Mouse (Mus musculus): Measurements from ENCODE around the gene Pde6h. TPM values are rescaled to one million over a fixed set of nuclear protein-coding genes. Genes with fewer than 3 reads are reported as not detected.

Gene Pde6h
- polyA plus RNA-seq, 1 experiment from 2014 or later = 0.05 TPM

- H3K9me3 ChIP-seq (ENCODE audit: control insufficient read depth, low read length) = no peaks in the 10 kb centered on the region
- H3K36me3 ChIP-seq (ENCODE audit: control insufficient read depth, insufficient read depth, low read length) = no peaks in the 10 kb centered on the region
- H3K4me2 ChIP-seq (ENCODE audit: low read length) = no peak overlapping the region
- no peak overlapping the region for H3K9ac ChIP-seq (ENCODE audit: low read depth, low read length)
- no peak overlapping the region for H3K4me3 ChIP-seq (ENCODE audit: low read length)
- H3K4me1 ChIP-seq (ENCODE audit: control insufficient read depth, insufficient read depth, low read depth, low read length) = no peaks in the 10 kb centered on the region
- H3K27me3 ChIP-seq (replicated peaks; ENCODE audit: control insufficient read depth, insufficient read depth, low read length) = no peaks in the 10 kb centered on the region
- no peak overlapping the region for H3K27ac ChIP-seq (ENCODE audit: low read depth, low read length)
- peak; percentile 53; the same call in 1 of the 2 replicates for ATAC-seq
- WGBS = 57% methylated on average over 3 of the region's 3 CpGs
These were observed 11.6 kb downstream of the Pde6h start for GRCm38 (mm10) chr6:136935233-136935632.

DNA sequence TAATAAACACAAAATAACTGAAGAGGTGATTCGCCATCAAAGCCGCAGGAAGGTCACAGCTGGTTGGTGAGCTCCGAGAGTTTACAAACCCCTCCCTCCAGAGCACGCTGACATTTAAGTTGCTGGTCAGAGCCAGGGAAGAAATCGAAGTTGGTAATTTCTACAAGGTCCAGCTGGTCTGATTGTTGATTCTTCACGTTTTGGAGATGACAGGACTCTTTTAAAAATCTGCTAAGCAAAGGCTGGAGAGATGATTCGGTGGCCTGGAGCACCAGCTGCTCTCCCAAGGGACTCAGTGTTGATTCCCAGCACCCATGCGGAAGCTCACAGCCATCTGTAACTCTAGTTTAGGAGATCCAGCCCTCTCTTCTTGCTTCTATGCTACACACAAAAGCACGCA lies 12.7 kb downstream of the Pde6h start:
- H3K36me3 ChIP-seq (ENCODE audit: control insufficient read depth, insufficient read depth, low read length) = no peaks in the 10 kb centered on the region
- H3K9me3 ChIP-seq (ENCODE audit: control insufficient read depth, low read length) = no peaks in the 10 kb centered on the region
- H3K4me2 ChIP-seq (ENCODE audit: low read length) = no peak overlapping the region
- no peaks in the 10 kb centered on the region for H3K4me1 ChIP-seq (ENCODE audit: control insufficient read depth, insufficient read depth, low read depth, low read length)
- H3K4me3 ChIP-seq (ENCODE audit: low read length) = no peak overlapping the region
- H3K27me3 ChIP-seq (replicated peaks; ENCODE audit: control insufficient read depth, insufficient read depth, low read length) = no peaks in the 10 kb centered on the region
- WGBS = 88% methylated on average over 9 of the region's 9 CpGs
- H3K9ac ChIP-seq (ENCODE audit: low read depth, low read length) = no peak overlapping the region
- H3K27ac ChIP-seq (ENCODE audit: low read depth, low read length) = no peak overlapping the region
- ATAC-seq = no peak

- no peaks in the 10 kb centered on the region for H3K36me3 ChIP-seq (ENCODE audit: control insufficient read depth, insufficient read depth, low read length)
- H3K9ac ChIP-seq (ENCODE audit: low read depth, low read length) = no peak overlapping the region
- no peak overlapping the region for H3K4me3 ChIP-seq (ENCODE audit: low read length)
- H3K4me2 ChIP-seq (ENCODE audit: low read length) = no peak overlapping the region
- no peaks in the 10 kb centered on the region for H3K27me3 ChIP-seq (replicated peaks; ENCODE audit: control insufficient read depth, insufficient read depth, low read length)
- no peaks in the 10 kb centered on the region for H3K9me3 ChIP-seq (ENCODE audit: control insufficient read depth, low read length)
- no peak for ATAC-seq
- 87% methylated on average over 3 of the region's 3 CpGs for WGBS
- no peaks in the 10 kb centered on the region for H3K4me1 ChIP-seq (ENCODE audit: control insufficient read depth, insufficient read depth, low read depth, low read length)
- no peak overlapping the region for H3K27ac ChIP-seq (ENCODE audit: low read depth, low read length)
These were observed 13.5 kb downstream of the Pde6h start for GRCm38 (mm10) chr6:136937117-136937516.

DNA sequence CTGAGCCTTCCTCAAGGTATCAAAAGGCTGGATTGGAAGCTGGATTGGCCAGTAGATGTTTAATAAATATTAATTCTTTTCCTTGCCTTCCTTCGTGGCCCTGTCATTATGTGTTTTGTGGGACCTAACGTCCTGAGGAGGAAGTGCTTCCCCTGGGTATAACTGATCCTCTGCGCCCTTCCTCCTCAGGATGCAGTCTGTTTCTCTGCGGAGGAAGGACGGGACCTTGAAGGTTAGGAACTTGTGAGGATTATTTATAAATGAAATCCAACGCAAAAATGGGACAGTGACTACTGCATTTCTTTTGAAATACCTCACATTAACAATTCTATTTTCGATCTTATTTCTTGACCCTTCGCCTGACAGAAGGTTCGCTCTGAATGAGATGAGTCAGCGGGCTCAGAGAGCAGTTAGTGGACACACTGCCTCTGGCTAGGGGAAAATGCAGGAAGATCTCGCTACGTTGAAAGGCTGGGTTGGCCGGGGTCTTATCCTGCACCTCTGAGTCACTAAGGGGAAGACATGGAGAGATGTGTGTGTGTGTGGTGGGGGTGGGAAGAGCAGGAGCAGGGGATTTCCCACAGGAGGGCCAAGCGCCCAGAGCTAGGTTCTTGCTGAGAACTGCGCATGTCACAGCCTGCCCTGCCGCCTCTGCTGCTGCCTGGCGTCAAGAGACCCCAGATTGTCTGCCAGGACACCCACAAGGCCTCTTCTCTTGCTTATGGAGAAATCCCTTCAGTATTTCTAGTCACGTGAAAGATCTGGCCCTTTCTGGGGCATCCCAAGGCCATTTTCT lies 14.9 kb downstream of the Pde6h start:
- 81% methylated on average over 18 of the region's 18 CpGs for WGBS
- no peak overlapping the region for H3K4me2 ChIP-seq (ENCODE audit: low read length)
- no peak overlapping the region for H3K27ac ChIP-seq (ENCODE audit: low read depth, low read length)
- H3K36me3 ChIP-seq (ENCODE audit: control insufficient read depth, insufficient read depth, low read length) = no peaks in the 10 kb centered on the region
- H3K9ac ChIP-seq (ENCODE audit: low read depth, low read length) = no peak overlapping the region
- H3K27me3 ChIP-seq (replicated peaks; ENCODE audit: control insufficient read depth, insufficient read depth, low read length) = no peaks in the 10 kb centered on the region
- H3K4me1 ChIP-seq (ENCODE audit: control insufficient read depth, insufficient read depth, low read depth, low read length) = no peaks in the 10 kb centered on the region
- no peak overlapping the region for H3K4me3 ChIP-seq (ENCODE audit: low read length)
- no peaks in the 10 kb centered on the region for H3K9me3 ChIP-seq (ENCODE audit: control insufficient read depth, low read length)
- ATAC-seq = no peak

DNA sequence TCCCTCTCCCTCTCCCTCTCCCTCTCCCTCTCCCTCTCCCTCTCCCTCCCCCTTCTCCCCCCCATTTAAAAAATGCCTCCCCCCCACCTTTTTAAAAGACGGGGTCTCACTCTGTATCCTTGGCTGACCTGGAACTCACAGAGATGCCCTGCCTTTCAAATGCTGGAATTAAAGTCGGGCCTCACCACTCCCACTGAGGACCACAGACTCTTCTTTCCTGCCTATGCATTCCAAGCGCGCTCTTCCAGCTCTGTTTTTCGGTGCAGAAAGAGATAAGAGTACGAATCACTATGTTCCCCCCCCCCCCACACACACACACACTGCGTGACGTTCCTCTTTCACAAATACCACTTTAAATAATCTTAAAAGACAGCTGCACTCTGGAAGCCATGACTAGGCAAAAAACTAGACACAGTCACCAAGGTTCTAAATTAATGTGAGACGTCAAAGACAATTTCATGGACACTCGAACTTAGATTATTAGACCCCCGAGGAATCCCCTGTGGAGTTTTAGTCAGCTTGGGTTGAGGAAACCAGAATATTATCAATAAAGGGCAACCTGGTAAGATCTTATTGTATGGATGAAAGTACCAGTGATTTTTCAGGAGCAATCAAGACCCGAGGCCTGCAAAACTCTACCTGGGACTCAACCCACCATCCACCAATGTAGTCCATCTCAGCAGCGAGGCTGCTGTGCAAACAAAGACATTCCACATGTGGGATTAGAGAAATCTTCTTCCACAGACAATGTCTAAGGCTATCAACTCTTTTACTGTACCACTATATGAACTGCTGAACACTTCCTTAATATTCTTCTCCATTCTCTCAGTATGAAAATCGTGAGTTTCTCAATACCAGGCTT lies 15.9 kb downstream of the Pde6h start:
- H3K9ac ChIP-seq (ENCODE audit: low read depth, low read length) = no peak overlapping the region
- H3K4me3 ChIP-seq (ENCODE audit: low read length) = no peak overlapping the region
- 77% methylated on average over 14 of the region's 14 CpGs for WGBS
- no peak for ATAC-seq
- H3K9me3 ChIP-seq (ENCODE audit: control insufficient read depth, low read length) = no peaks in the 10 kb centered on the region
- H3K4me1 ChIP-seq (ENCODE audit: control insufficient read depth, insufficient read depth, low read depth, low read length) = no peaks in the 10 kb centered on the region
- H3K36me3 ChIP-seq (ENCODE audit: control insufficient read depth, insufficient read depth, low read length) = no peaks in the 10 kb centered on the region
- no peak overlapping the region for H3K4me2 ChIP-seq (ENCODE audit: low read length)
- no peak overlapping the region for H3K27ac ChIP-seq (ENCODE audit: low read depth, low read length)
- no peaks in the 10 kb centered on the region for H3K27me3 ChIP-seq (replicated peaks; ENCODE audit: control insufficient read depth, insufficient read depth, low read length)

DNA sequence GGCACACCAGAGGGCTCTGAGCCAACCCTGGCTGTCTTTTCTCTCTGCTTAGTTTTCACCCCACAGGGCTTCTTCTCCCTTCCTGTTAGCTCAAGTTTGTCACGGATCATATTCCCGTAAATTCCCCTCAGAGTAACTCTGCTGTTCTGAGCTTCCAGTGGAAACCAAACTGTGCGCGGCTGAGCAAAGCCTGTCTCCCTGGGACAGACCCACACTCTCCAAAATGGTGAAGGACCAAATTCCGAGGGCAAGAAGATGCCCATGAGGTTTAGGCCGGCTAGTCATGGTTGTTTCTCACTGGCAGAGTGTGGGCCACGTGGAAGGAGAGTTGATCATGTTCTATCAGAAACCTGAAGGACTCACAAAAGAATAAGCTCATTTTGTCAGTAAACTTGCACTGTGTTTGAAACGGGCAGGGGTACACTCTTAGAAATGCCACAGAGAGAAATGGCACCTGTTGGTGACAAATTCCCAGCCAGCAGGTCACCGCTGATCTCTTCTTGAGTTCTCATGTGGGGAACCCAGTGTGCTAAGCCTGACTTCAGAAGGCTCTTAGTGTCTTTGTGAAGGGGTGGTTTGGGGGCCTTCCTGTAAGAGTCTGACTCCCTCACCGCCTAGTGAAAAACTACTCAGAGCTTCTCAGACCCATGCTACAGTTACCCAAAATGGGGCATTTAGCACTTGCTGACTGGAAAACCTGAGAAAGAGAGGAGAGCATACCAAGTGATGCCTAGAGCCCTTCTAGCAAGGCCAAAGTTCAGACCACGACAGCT lies 16.7 kb downstream of the Pde6h start:
- 79% methylated on average over 11 of the region's 11 CpGs for WGBS
- Histone ChIP-seq H3K4me3 (ENCODE audit: low read length) (no peak overlapping the region), H3K36me3 (ENCODE audit: control insufficient read depth, insufficient read depth, low read length) (no peaks in the 10 kb centered on the region), H3K9me3 (ENCODE audit: control insufficient read depth, low read length) (no peaks in the 10 kb centered on the region), H3K27me3 (replicated peaks; ENCODE audit: control insufficient read depth, insufficient read depth, low read length) (no peaks in the 10 kb centered on the region), H3K9ac (ENCODE audit: low read depth, low read length) (no peak overlapping the region), H3K4me2 (ENCODE audit: low read length) (no peak overlapping the region), H3K4me1 (ENCODE audit: control insufficient read depth, insufficient read depth, low read depth, low read length) (no peaks in the 10 kb centered on the region), H3K27ac (ENCODE audit: low read depth, low read length) (no peak overlapping the region)
- ATAC-seq = no peak

GRCm38 (mm10) chr6:136941051-136942021 lies 17.7 kb downstream of the Pde6h start, which contains the start of gene Arhgdib:
TSS of gene Arhgdib (minus strand) at chr6:136941899.
- Histone ChIP-seq H3K36me3 (ENCODE audit: control insufficient read depth, insufficient read depth, low read length) (no peaks in the 10 kb centered on the region), H3K9ac (ENCODE audit: low read depth, low read length) (no peak within 1 kb of the TSS), H3K4me3 (ENCODE audit: low read length) (no peak within 1 kb of the TSS), H3K9me3 (ENCODE audit: control insufficient read depth, low read length) (no peaks in the 10 kb centered on the region), H3K27ac (ENCODE audit: low read depth, low read length) (0 out of 2 replicates have a peak within 1 kb of the TSS, but pooled peaks have one; percentile 37), H3K27me3 (replicated peaks; ENCODE audit: control insufficient read depth, insufficient read depth, low read length) (no peaks in the 10 kb centered on the region), H3K4me2 (ENCODE audit: low read length) (no peak within 1 kb of the TSS), H3K4me1 (ENCODE audit: control insufficient read depth, insufficient read depth, low read depth, low read length) (no peaks in the 10 kb centered on the region)
- no peak for ATAC-seq
- WGBS = 61% methylated on average over 12 of the region's 12 CpGs

- Histone ChIP-seq H3K27me3 (replicated peaks; ENCODE audit: control insufficient read depth, insufficient read depth, low read length) (no peaks in the 10 kb centered on the region), H3K4me3 (ENCODE audit: low read length) (no peak overlapping the region), H3K27ac (ENCODE audit: low read depth, low read length) (no peak overlapping the region), H3K4me2 (ENCODE audit: low read length) (no peak overlapping the region), H3K9me3 (ENCODE audit: control insufficient read depth, low read length) (no peaks in the 10 kb centered on the region), H3K36me3 (ENCODE audit: control insufficient read depth, insufficient read depth, low read length) (no peaks in the 10 kb centered on the region), H3K4me1 (ENCODE audit: control insufficient read depth, insufficient read depth, low read depth, low read length) (no peaks in the 10 kb centered on the region; the same call in 1 of the 2 replicates), H3K9ac (ENCODE audit: low read depth, low read length) (no peak overlapping the region)
- no peak for ATAC-seq
- 78% methylated on average over 9 of the region's 9 CpGs for WGBS
These were observed 18.6 kb downstream of the Pde6h start for GRCm38 (mm10) chr6:136942280-136942679.

Measured in hindbrain, embryonic 16.5 days (tissue).